Mouse (Mus musculus) embryonic facial prominence, embryonic 12.5 days (tissue): ENCODE results near the gene Vmn2r37. TPM values are rescaled to one million over a fixed set of nuclear protein-coding genes. Genes with fewer than 3 reads are reported as not detected.
"Not testable (repeated sequence)": the region's sequence is repeated elsewhere in the genome, so short reads cannot be mapped to it uniquely, and the experiment has no call there.

ENCODE experiments used
- ATAC-seq: fragments of 200-750 bp; cut with Nextera tagmentation; 2 replicates; pipeline ENCODE4 v1.8.0; 2017; ENCODE audit not compliant: insufficient number of reproducible peaks, insufficient read depth, low FRiP score, low TSS enrichment
- H3K27ac ChIP-seq: fragments of 300-500 bp; sonication (generic); 2 replicates; pipeline ENCODE4 v1.5.1; 2016; ENCODE audit warnings: mild to moderate bottlenecking
- H3K27me3 ChIP-seq: fragments of 300-500 bp; sonication (generic); 2 replicates; pipeline ENCODE4 v1.6.1; 2016; ENCODE audit warnings: mild to moderate bottlenecking, moderate library complexity
- H3K36me3 ChIP-seq: fragments of 300-500 bp; sonication (generic); 2 replicates; pipeline ENCODE4 v1.6.1; 2016; ENCODE audit warnings: mild to moderate bottlenecking
- H3K4me1 ChIP-seq: fragments of 300-500 bp; sonication (generic); 2 replicates; pipeline ENCODE4 v1.6.1; 2016
- H3K4me2 ChIP-seq: fragments of 300-500 bp; sonication (generic); replicated peaks from 2 replicates; pipeline ENCODE4 v1.6.1; 2016; ENCODE audit warnings: mild to moderate bottlenecking, moderate library complexity
- H3K4me3 ChIP-seq: fragments of 300-500 bp; sonication (generic); 2 replicates; pipeline ENCODE4 v1.5.1; 2016; ENCODE audit warnings: mild to moderate bottlenecking
- H3K9ac ChIP-seq: fragments of 300-500 bp; sonication (generic); 2 replicates; pipeline ENCODE4 v1.6.1; 2016; ENCODE audit warnings: mild to moderate bottlenecking, moderate library complexity
- H3K9me3 ChIP-seq: fragments of 300-500 bp; sonication (generic); 2 replicates; pipeline ENCODE4 v1.6.1; 2016; ENCODE audit warnings: mild to moderate bottlenecking, moderate library complexity
- WGBS: fragments of 180-500 bp; shearing (Covaris S2); methylation state at CpG from one replicate; pipeline ENCODE4 v1.1.7; 2016; 5-methylcytosine and 5-hydroxymethylcytosine counted together
- polyA plus RNA-seq: library from polyadenylated mRNA; unstranded; fragments of >200 nt; fragmentation: Nextera tagmentation; extraction: Ambion mirVana; gene quantifications from 2 replicates; pipeline ENCODE4 v1.2.1, GENCODE M21; 2016

Gene Vmn2r37
- not detected in 2 replicates for polyA plus RNA-seq

DNA sequence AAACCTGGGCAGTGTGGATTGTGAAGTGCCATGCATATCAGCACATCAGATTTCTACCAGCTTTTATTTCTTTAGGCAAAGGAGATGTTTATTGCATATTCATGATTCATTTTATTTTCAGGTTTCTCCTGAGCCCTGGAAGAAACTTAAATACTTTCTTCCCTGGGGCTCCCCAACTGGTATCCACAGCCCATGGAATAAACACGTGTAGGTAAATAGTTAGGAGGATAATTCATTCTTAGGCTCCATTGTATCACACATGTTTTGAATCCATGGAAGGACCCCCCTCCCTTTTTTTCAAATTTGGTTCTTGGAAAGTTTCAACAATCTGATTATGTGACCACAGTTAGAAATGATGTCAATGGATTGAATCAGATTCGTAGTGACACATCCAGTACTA is at the start of gene Vmn2r37:
Gene Vmn2r37 (minus strand): TSS at position 101 of the 400 bp plus-strand sequence.
- not testable (repeated sequence) for H3K36me3 ChIP-seq, H3K27ac ChIP-seq, H3K4me2 ChIP-seq, ATAC-seq, H3K4me3 ChIP-seq, H3K27me3 ChIP-seq, H3K9ac ChIP-seq, H3K4me1 ChIP-seq, H3K9me3 ChIP-seq
- 64% methylated on average over 2 of the region's 2 CpGs for WGBS

Other genes with a start within 250 kb of the Vmn2r37 start
- gene Vmn2r39, start 192.9 kb downstream of the Vmn2r37 start, polyA plus RNA-seq, result not detected in 2 replicates
- gene Vmn2r38, start 125.8 kb downstream of the Vmn2r37 start, polyA plus RNA-seq, result not detected in 2 replicates